ENCODE assay signal across 8 mouse cellular contexts in genomic region chr2:129594569-129594968, GRCm38 (mm10). TPM values are rescaled to one million over a fixed set of nuclear protein-coding genes. Genes with fewer than 3 reads are reported as not detected.
DNase-seq lines count a peak whose midpoint lies in the region; ATAC-seq and TF ChIP-seq lines count a peak whose summit lies in the region.

No protein-coding gene starts in this region.

- H3K9me3 ChIP-seq in lung, embryonic 14.5 days (ENCODE audit: low read depth, low read length) = no peaks in the 10 kb centered on the region
- H3K9me3 ChIP-seq in limb, embryonic 13.5 days = no peaks in the 10 kb centered on the region

- H3K27ac ChIP-seq in lung, embryonic 14.5 days (ENCODE audit: low read depth) = 0 out of 2 replicates have a peak overlapping the region, but pooled peaks have one; percentile 24
- H3K27ac ChIP-seq in limb, embryonic 13.5 days = no peak overlapping the region
- H3K27ac ChIP-seq in small intestine, adult 2 months (ENCODE audit: insufficient read depth, low read depth, low read length) = 0 out of 2 replicates have a peak overlapping the region, but pooled peaks have one; percentile 2

- peak overlapping the region; percentile 64; the same call in 1 of the 2 replicates for H3K4me3 ChIP-seq in lung, embryonic 14.5 days (ENCODE audit: low read depth, low read length)
- peak overlapping the region; percentile 69 for H3K4me3 ChIP-seq in limb, embryonic 13.5 days
- H3K4me3 ChIP-seq in small intestine, adult 2 months (ENCODE audit: low read depth, low read length) = peak overlapping the region; percentile 64

- 0 out of 2 replicates have a peak, but pooled peaks cover 3% of the 10 kb centered on the region for H3K27me3 ChIP-seq in lung, embryonic 14.5 days (ENCODE audit: insufficient read depth, low read length)
- 0 out of 2 replicates have a peak, but pooled peaks cover 8% of the 10 kb centered on the region for H3K27me3 ChIP-seq in limb, embryonic 13.5 days
- peaks cover 11% of the 10 kb centered on the region for H3K27me3 ChIP-seq in small intestine, adult 2 months (ENCODE audit: control insufficient read depth, insufficient read depth, low read length)

- peak overlapping the region; percentile 90 for H3K4me2 ChIP-seq in lung, embryonic 14.5 days
- peak overlapping the region; percentile 86 for H3K4me2 ChIP-seq in limb, embryonic 13.5 days (replicated peaks)

- H3K4me1 ChIP-seq in lung, embryonic 14.5 days (ENCODE audit: insufficient read depth) = no peaks in the 10 kb centered on the region
- H3K4me1 ChIP-seq in limb, embryonic 13.5 days = peaks cover 30% of the 10 kb centered on the region
- no peaks in the 10 kb centered on the region for H3K4me1 ChIP-seq in small intestine, adult 2 months (ENCODE audit: control insufficient read depth, insufficient read depth, insufficient read length, low read length)

- no peak for TF ChIP-seq POLR2A in small intestine, adult 2 months (IDR thresholded peaks at IDR 0.05; ENCODE audit: low read depth, low read length)

- TF ChIP-seq CTCF in lung, embryonic 14.5 days (IDR thresholded peaks at IDR 0.05; ENCODE audit: low read depth) = no peak
- no peak for TF ChIP-seq CTCF in small intestine, adult 2 months (IDR thresholded peaks at IDR 0.05; ENCODE audit: extremely low read depth, insufficient read length, insufficient replicate concordance, low read depth, low read length)

- 59% methylated on average over 4 of the region's 4 CpGs for WGBS in lung, embryonic 14.5 days
- WGBS in limb, embryonic 13.5 days = 79% methylated on average over 4 of the region's 4 CpGs
- WGBS in small intestine, adult 2 months = 79% methylated on average over 4 of the region's 4 CpGs

- ATAC-seq in cerebellum, adult (ENCODE audit: insufficient number of reproducible peaks, low FRiP score, low TSS enrichment) = no peak
- no peak for ATAC-seq in lung, embryonic 14.5 days (ENCODE audit: insufficient read depth)
- no peak for ATAC-seq in limb, embryonic 13.5 days (ENCODE audit: low FRiP score, low read depth)

- DNase-seq in cerebellum, adult 11-12 months = peak; percentile 54
- DNase-seq in lung, embryonic 14.5 days = no peak
- DNase-seq in lung, postnatal 25 days (ENCODE audit: low spot score) = no peak
- DNase-seq in B cell, adult 2 months = no peak
- no peak for DNase-seq in layer of hippocampus, adult 11-12 months (ENCODE audit: low spot score)

- H3K36me3 ChIP-seq in lung, embryonic 14.5 days (ENCODE audit: insufficient read depth) = no peaks in the 10 kb centered on the region
- H3K36me3 ChIP-seq in limb, embryonic 13.5 days = no peaks in the 10 kb centered on the region
- H3K36me3 ChIP-seq in small intestine, adult 2 months (ENCODE audit: control insufficient read depth, insufficient read depth, low read length) = no peaks in the 10 kb centered on the region

- no peak overlapping the region for H3K9ac ChIP-seq in lung, embryonic 14.5 days
- peak overlapping the region; percentile 84 for H3K9ac ChIP-seq in limb, embryonic 13.5 days

RNA-seq across cellular contexts. Expression of gene Sirpa, which starts 1.9 kb away (rescaled TPM):
- 25.0 and 26.5 TPM in 2 replicates for polyA plus RNA-seq in lung, embryonic 14.5 days (2014; fragmentation: Nextera tagmentation; extraction: Ambion mirVana)
- polyA plus RNA-seq in limb, embryonic 13.5 days (2015; fragmentation: Nextera tagmentation; extraction: Ambion mirVana) = 20.1 and 21.2 TPM in 2 replicates
- 14.1 and 16.0 TPM in 2 replicates for polyA plus RNA-seq in small intestine, adult 2 months (2012; rRNA removed)

RNA-seq across cellular contexts. Expression of gene F830045P16Rik, which starts 58.2 kb away (rescaled TPM):
- not detected in 2 replicates for polyA plus RNA-seq in lung, embryonic 14.5 days (2014; fragmentation: Nextera tagmentation; extraction: Ambion mirVana)
- polyA plus RNA-seq in limb, embryonic 13.5 days (2015; fragmentation: Nextera tagmentation; extraction: Ambion mirVana) = 0.09 TPM in 2 replicates
- polyA plus RNA-seq in small intestine, adult 2 months (2012; rRNA removed) = not detected in 2 replicates
